Mouse (Mus musculus) induced T-regulatory cell, adult 2 months (primary cell): Measurements from ENCODE around the gene Eef1akmt2.

Source experiments
- DNase-seq: peaks from one replicate; pipeline ENCODE4 v3.0.0-alpha.2; 2012; ENCODE audit warnings: low read depth

Eef1akmt2 gene

DNA sequence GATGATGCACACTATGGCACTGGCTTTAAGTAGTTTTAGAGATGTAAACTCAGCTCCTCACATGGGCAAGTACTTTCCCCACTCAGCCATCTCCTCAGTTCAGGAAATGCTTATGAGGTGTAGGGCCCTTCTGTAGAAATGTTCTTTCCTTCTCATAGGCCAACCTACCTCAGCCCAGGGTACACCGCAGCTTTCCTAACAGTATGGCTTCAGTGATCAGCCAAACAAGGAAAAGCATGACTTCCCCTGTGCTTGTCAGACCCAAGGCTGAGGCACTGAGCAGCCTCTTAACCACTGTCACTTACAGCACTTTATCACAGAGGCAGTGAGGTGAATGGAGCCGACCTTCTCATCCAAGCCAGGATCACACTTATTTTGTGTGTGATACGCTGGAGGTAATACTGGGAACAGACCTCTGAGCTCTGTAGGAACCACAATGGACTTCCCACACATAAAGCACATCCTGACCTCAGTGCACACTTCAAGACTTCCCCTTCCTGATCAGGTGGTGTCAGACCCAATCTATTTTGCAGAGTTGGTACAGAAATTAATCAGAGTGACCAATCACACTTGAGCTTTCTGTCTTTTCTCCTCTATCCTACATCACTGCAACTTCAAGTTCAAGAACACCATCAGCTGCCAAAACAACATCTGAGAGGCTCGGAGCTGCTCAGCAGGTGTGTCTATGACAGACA is 64.8 kb downstream of the Eef1akmt2 start:
- peak; percentile 66 for DNase-seq

DNA sequence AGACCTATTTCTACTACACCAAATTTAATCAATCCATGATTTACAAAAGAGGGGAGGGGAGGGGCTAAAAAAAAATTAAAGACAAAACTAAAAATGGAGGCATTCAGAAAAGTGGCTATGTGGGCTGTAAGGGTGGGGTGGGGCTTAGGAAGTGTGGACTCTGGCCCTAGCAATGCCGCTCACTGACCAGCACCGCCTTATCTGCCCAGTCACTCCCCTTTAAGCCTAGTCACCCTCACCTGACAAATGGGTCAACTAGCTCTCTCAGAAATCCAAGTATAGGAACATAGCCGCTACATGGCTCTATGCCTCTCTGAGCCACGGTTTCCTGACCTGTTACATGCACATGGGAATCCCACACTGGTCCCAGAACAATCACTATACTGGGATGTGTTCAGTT is 65.5 kb downstream of the Eef1akmt2 start:
- DNase-seq = no peak

DNA sequence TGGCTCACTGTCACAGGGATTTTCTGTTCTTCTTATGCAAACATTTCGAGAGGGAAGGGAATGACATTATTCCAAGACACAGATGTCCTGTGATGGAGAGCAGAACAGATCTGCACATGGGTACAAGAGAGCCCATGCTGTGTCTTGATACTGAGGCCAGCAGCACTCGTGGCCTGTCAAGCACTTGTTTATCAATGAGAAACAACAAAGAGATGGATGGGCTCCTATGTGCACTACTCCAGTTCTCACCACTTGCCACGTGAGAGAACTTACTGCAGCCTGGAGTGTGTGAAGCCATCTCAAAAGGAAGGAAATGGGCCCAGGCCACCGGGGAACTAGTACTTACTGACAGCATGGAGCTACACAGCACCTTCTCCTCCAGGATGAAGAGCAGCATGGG is 66.0 kb downstream of the Eef1akmt2 start:
- DNase-seq = no peak

DNA sequence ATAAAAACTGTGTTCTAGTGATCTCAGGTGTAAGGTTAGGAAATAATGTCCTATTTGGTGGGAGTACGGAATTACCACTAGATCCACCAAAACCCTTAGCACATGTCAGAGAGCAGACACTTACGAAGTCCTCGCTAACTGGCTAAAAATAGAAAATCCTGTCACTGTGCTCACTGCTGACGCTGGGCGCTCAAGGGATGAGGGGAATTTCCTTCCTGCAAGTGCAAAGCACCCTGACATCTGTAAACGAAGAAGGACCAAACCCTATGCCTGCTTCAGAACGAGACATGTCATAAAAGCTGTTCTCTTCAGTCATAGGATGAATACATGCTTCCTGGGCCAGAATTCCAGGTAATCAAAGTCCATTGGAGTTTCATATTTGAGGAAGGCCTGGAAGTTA is 66.5 kb downstream of the Eef1akmt2 start:
- no peak for DNase-seq

DNA sequence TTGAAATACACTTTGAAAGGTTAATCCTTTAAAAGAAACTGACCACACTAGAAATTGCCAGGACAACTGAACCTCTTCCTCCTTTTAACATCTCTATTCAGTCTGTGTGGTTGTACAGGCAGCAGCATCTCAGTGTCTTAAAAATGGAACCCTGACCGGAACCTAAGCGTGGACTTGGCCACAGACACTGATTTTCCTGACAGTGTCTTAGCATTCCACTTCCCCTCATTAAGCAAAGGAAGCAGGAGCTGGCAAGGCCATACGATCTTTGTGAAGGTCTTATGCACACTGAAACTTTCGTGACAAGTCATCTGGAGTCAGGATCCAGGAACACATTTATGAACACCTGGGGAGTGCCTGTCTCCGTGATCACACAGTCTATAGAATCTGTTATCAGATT is 68.4 kb downstream of the Eef1akmt2 start:
- no peak for DNase-seq

DNA sequence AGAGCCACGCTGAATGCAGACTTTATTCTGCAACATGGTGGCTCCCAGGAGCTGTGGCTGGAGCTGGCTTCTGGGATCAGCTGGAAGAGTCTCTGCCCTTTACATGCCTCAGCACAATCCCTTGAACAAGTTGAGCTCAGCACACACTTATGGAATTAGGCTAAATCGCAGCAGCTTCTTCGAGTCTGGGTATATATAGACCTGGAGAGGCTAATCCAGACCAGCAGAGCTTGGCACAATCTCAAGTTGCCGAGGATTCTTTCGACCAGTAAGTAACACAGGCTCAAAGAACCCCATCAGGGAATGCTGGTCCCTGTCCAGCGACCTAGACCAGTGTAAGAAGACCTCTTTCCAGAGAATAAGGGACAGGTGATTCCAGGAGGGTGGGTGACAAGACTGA is 70.6 kb downstream of the Eef1akmt2 start:
- DNase-seq = no peak

DNA sequence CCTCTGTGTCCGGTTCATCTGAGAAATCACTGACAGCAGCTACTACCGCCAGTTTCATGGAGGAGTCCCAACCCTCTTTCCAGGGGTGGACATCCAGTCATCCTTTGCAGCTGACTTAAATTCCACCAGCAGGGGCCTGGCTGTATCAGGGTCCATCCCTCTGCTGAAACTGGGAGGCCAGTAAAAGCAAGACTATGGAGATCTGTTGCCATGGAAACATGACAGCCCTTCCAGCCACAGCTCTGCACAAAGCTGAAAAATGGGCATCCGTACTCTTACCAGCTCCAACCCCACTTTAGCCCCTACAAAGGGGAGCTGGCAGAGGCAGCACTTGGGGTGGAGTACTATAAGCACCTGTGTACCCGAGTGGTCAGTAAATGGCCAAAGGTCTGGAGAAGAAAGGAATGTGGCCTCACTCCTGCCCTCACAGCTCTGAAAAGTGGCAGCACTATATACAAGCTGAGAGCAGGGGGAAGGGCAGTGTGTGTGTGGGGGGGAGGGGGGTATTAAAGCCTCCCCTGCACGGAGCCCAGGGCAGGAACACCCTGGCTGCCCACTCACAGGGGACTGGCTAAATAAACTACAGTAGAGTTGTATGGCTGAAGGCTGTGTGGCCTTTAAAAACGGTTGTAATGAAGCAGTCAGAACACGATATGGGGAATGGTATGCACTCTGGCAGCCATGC is 71.2 kb downstream of the Eef1akmt2 start:
- DNase-seq = no peak

DNA sequence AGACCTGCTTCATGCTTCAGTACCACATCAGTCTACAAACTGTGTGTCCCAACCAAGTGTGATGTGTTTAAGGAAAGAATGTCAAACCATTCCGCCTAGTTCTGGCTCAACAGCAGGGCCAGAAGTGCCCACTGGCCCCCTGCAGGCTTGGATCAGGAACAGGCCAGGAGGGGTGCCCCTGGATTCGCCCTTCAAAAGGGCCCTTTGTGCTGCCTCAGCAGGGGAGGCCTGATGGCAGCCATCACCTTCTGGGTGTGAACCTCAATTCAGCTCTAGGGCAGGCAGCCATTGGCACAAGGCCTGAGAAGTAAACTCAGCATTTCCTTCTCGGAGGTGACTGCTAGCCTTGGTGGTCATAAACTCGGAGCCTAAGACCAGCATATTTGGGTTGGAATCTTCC is 71.9 kb downstream of the Eef1akmt2 start:
- no peak for DNase-seq

DNA sequence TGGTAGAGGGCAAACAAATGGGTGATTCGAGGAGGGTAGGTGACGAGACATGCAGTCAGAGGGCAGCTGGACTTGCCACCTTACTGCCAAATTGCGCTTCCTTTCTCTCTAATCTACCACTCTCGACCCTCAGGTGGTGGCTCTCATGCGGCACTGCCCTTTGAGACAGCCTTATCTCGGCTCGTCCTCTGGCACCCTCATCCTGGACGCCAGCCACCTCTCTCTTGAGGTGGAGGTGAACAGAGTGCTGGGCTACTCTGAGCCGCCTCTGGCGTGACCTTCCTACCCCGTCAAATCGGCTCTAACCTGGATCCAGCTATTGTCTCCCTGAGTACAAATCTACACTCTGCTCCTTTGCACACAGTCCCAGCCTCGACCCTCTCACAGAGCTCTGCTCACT is 73.8 kb downstream of the Eef1akmt2 start:
- DNase-seq = no peak

DNA sequence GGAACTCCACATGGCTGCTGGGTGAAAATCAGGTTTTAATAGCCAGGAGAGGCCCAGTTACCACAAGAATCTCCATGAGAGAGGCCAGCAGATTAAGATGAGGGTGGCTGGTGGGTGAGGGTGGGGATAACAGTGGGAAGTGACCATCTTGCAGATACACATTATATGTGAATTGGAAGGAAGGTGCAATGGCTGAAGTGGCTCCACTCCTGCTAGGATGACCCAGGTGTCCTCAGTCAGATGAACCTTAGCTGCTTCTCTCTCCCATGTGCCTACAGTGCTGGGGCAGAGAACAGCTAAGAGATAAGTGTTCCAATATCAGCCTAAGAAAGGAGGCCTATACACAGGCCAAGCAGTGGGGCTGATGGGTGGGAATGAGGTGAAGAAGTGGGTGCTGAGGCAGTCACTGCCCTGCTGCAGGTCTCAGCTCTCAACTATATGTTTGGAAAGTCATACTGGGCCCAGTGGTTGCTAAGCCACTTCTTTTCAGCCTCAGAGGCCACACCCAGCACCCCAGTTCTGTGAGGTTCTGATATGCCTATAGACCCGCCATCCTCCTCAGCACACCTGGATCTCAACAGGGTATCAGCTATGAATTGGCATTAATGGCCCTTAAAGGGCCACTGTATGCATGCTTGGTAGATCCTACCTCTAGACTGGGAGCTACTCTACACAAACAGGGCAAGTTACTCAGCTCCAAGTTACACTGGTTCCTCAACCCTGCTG is 74.6 kb downstream of the Eef1akmt2 start:
- no peak for DNase-seq
